Mouse (Mus musculus): ENCODE measurements around the gene Rtn3.

- TF ChIP-seq TAL1 (IDR thresholded peaks at IDR 0.05; ENCODE audit: low read length) (no peak), GATA1 (IDR thresholded peaks at IDR 0.05; ENCODE audit: low read length) (no peak)
Measured at GRCm38 (mm10) chr19:7528639-7529428, 45.8 kb upstream of the Rtn3 start.
